Mouse (Mus musculus) mouse embryonic stem cell (cell line): Measurements from ENCODE around the gene Ank2.

Experiments used
- in situ Hi-C, 2 experiments: fragments of 300-500 bp; cut with MboI; formaldehyde crosslinking; loops; 1 replicate in 1 of 2; 3 replicates in 1 of 2; pipeline ENCODE4 v1.14.3; 2019 to 2020; ENCODE audit warnings: low sequenced_read_pairs in 2 of 2, low pct_unique_long_range_greater_than_20kb in 1 of 2, mixed read lengths in 1 of 2; ENCODE audit not compliant: unreplicated experiment in 1 of 2

The Ank2 gene

GRCm38 (mm10) chr3:127376901-127377460, 122.2 kb downstream of the Ank2 start:
- in situ Hi-C loops: no loop called here

DNA sequence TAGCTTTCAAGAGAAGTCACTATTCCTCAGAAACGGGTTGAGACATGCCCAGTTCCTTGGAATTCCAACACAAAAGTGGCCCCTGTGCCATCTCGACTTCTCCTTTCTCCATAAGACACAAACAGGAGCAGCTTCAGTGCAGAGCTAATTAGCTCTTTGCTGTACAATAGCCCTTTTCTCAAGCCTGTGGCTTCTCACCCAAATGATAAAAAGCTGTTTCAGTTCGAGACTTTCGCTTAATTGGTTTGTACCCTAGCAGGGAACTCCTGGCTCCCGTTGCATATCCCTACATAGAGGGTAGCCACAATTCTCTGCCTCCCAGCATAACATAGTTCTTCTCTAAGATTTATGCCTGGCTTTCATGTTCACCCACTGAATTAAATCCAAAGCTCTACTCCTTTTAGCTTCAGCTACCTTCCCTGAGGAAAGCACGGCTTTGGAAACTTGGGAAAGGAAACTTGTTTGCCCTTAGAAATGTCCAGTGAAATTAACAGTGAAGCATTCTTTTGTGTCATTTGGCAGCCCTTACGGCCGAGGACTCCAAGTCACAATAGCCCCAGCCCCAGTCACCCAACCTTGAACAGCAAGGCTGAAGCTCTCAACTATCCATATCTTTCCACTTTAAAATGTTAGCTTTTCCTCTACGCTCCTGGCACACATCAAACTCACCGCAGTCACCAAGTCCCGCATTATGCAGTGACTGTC, 123.0 kb downstream of the Ank2 start:
- in situ Hi-C loops: no loop called here

- in situ Hi-C loops: no loop called here
Measured at GRCm38 (mm10) chr3:127374190-127374710, 124.9 kb downstream of the Ank2 start.

- in situ Hi-C loops: no loop called here
Measured at GRCm38 (mm10) chr3:127371774-127372173, 127.4 kb downstream of the Ank2 start.

DNA sequence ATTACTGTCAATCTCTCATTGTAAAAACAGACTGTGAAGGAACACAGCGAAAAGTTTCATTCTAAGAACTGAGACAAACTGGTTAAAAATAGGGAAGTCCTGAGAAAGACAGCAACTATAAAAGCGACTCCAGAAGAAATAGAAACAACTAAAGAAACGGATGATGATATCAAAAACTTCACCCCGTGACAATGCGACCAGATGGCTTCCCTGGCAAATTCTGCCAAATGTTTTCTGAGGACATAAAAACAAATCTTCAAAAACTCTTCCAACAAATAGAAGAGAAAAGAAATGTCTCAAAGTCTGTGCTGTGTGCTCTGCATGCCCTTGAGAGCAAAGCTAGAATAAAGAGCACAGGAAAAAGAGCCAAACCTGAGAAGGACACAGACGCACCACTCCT, 129.6 kb downstream of the Ank2 start:
- in situ Hi-C loops: no loop called here

- in situ Hi-C loops: no loop called here
Measured at GRCm38 (mm10) chr3:127367450-127367849, 131.7 kb downstream of the Ank2 start.

DNA sequence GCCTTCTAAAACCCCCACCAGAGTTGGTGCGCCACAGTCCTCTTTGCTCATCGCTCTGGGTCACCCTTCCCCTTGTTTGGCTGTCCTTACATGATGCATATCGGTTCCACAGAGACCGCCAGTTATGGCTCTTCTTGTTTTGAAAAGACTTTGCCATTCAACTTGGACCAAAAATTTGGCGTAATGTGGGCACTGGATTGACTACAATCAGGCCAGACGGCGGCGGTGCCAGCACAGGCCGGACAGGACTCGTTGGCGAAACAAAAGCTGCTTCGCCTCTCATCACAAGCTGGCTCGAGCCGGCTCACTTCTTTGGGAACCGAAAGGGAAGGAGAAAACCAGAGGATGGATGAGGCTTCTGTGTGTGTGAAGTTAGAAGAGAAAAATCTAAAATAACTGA, 135.6 kb downstream of the Ank2 start:
- in situ Hi-C loops: no loop called here

DNA sequence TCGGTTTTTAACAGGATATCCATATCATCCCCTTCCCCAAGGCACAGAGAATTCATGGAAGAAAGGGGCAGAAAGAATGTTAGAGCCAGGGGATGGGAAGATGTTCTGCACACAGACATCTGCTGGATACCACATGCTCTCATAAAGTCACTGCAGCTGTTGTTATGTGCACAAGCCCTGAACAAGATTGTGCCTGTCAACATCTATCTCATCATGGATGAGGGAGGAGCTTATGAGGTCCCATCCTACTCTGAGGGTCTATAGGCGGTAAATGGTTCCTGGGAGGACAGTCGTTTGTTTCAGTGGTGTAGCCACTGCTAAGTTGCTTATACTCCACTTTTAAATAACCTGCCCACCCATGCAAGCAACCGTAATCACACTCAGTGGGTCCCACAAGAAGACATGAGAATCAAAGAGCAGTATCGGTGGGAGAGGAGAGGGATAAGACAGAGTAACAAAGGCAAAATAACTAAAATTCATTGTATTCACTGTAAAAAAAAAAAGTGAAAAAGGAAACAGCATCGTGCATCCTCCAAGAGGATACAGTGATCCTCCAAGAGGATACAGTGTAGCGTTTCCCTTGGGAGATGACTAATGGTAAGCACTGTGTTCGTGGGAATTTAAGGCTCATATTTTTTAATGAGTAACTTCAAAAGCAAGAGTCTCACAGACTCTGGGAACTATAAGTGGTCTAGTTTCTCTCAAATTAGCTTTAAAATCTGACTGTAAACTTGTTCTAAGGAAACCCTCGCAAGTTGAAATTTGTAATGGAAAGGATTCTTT, 136.3 kb downstream of the Ank2 start:
- in situ Hi-C loops: no loop called here

DNA sequence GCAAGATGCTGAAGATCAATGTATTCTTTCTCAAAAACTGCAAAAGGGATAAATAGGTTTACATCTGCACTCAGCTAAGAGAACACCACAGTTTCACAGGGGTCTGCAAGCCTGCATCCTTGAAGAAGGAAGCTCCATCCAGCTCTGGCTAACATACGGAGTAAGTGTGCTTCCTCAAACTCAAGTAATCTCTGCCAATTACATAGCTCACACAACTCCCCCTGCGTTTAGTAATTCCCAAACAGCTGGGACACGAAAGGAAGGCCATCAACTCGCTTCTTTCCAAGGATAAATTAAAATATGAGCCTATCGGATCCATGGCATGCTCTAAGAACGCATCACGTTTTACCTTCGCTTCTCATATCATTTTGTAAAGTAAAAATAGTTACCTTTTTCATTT, 137.3 kb downstream of the Ank2 start:
- in situ Hi-C loops: no loop called here

DNA sequence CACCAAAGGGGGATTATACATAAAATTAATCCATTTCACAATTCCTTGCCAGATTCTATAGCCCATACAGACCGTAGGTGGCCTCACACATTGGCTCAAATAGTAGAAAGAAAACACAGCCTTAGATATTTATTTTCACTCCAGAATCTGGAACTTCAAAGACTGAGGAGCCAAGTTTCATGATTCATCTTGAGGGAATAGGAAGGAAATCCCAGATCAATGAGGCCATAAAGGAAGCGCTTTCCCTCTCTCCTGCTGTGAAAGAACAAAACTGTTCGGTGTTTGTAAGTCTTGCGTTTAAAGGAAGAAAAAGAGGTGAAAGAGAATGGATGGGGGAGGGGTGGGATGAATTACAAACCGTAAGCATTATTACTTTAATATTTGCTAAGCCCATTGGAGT, 137.8 kb downstream of the Ank2 start:
- in situ Hi-C loops: no loop called here

DNA sequence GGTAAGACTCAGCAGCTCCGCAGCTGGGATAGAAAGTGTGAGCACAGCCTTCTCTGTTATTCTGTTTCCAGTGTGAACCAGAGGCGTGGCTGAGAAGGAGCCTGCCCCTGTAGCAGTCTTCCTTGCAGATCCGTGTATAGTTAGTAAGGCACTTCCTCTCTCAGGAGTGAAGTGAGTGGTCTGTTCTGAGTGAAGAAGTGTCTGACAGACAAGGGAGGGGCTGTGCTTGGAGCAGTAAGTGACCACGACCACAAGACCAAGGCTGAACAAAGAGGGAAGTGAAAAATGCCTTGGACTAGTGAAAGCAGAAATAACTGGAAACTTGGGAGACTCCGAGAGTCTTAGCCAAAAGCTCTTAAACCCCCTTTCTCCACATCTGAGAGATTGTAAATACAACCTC, 143.9 kb downstream of the Ank2 start:
- in situ Hi-C loops: no loop called here

GRCm38 (mm10) chr3:127350602-127351362, 148.4 kb downstream of the Ank2 start:
- in situ Hi-C loops: no loop called here

DNA sequence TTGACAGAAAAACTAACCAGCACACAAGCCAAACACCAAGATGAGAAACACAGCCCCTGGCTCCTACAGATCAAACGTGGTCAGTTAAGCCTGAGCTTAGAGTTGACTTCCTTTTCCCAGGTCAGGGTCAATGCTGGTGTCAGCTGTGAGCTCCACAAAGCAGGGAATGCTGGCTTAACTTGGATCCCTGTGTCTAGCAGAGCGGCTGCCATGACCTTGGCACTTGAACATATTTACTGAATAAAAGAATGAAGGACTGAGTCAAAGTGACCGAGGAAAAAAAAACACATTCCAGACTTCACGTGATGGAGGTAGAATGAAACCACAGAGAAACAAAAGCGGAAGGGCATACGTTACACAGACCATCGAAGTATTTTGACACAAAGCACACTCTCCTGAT, 150.2 kb downstream of the Ank2 start:
- in situ Hi-C loops: no loop called here

DNA sequence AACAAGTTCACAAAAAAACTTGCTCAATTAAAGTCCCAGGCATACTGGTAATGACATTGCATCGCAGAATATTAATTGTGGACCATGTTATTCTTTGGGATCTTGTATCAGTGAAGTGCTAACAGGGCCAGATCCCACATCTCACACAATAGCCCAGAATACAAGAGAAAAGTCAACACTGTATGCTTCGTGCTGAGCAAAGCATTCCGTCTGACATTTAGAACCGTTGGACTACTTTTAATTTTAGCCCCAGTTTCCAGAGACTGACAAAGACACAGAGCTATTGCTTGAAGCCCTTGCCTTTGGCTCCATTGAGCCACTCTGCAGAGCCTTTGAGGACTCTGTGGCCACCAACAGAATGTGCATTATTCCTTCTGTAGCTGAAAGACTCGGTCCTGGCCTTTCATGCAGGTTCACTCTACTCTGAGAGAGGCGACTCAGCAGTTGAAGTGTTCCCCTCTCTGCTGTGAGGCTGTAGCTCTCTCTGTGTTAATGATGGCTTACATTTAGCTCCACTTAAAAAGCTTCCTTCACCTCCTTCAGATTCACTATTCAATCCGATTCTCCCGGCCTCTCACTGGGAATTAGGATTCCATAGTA, 153.2 kb downstream of the Ank2 start:
- in situ Hi-C loops: no loop called here

- in situ Hi-C loops: no loop called here
Measured at GRCm38 (mm10) chr3:127341300-127341699, 157.8 kb downstream of the Ank2 start.

GRCm38 (mm10) chr3:127334876-127335275, 164.3 kb downstream of the Ank2 start:
- in situ Hi-C loops: loop anchor here in 1 of 2 experiments (5.0 kb wide), 1 partner anchor 92 kb away; no protein-coding TSS in a partner anchor

- in situ Hi-C loops: loop anchor here in 1 of 2 experiments (5.0 kb wide), 1 partner anchor 96 kb away; no protein-coding TSS in a partner anchor
Measured at GRCm38 (mm10) chr3:127331562-127331961, 167.6 kb downstream of the Ank2 start.

DNA sequence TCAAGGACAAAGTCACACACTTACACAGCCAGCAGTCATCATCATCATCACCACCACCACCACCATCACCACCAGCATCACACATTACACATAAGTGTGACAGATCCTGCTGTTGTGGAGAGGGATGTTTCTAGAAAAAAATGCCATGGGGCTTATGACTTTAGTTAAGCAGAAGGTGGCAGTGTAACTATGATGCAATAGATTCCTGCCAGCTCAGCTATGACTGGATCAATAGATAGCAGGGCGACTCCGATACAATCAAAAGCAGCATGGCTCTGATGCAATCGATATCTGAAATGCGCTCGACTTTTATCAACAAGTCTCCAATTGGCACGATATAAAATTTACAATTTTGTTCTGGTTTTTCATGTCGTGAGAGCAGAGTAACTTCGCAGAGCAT, 172.8 kb downstream of the Ank2 start:
- in situ Hi-C loops: loop anchor here in 1 of 2 experiments (10.0 kb wide), 1 partner anchor 108 kb away; no protein-coding TSS in a partner anchor
